Mouse (Mus musculus) neural tube, embryonic 14.5 days (tissue): ENCODE measurements around the gene Dhdh. TPM values are rescaled to one million over a fixed set of nuclear protein-coding genes. Genes with fewer than 3 reads are reported as not detected.
A peak's percentile ranks its signal among the peaks of the same experiment; 100 is the strongest.
"Not testable (repeated sequence)": the region's sequence is repeated elsewhere in the genome, so short reads cannot be mapped to it uniquely, and the experiment has no call there.

Experiments used
- ATAC-seq: fragments of 200-750 bp; cut with Nextera tagmentation; 2 replicates; pipeline ENCODE4 v1.8.0; 2017; ENCODE audit warnings: low read depth, mild to moderate bottlenecking, moderate TSS enrichment, moderate library complexity
- H3K27ac ChIP-seq: fragments of 300-500 bp; sonication (generic); 2 replicates; pipeline ENCODE4 v1.5.1; 2014; ENCODE audit warnings: low read depth, mild to moderate bottlenecking, control low read depth, low read length, moderate library complexity, mixed read lengths
- H3K27me3 ChIP-seq: fragments of 300-500 bp; sonication (generic); 2 replicates; pipeline ENCODE4 v1.6.1; 2014; ENCODE audit warnings: low read length; ENCODE audit not compliant: control insufficient read depth, insufficient read depth
- H3K36me3 ChIP-seq: fragments of 300-500 bp; sonication (generic); 2 replicates; pipeline ENCODE4 v1.6.1; 2014; ENCODE audit warnings: low read length, mixed read lengths; ENCODE audit not compliant: control insufficient read depth, insufficient read depth
- H3K4me1 ChIP-seq: fragments of 300-500 bp; sonication (generic); 2 replicates; pipeline ENCODE4 v1.6.1; 2014; ENCODE audit warnings: low read length; ENCODE audit not compliant: control insufficient read depth, insufficient read depth
- H3K4me2 ChIP-seq: fragments of 300-500 bp; sonication (generic); 2 replicates; pipeline ENCODE4 v1.6.1; 2014; ENCODE audit warnings: mild to moderate bottlenecking, low read depth, low read length, control low read depth
- H3K4me3 ChIP-seq: fragments of 300-500 bp; sonication (generic); 2 replicates; pipeline ENCODE4 v1.5.1; 2014; ENCODE audit warnings: low read depth, low read length, control low read depth, mixed read lengths
- H3K9ac ChIP-seq: fragments of 300-500 bp; sonication (generic); replicated peaks from 2 replicates; pipeline ENCODE4 v1.6.1; 2014; ENCODE audit warnings: low read depth, mild to moderate bottlenecking, control low read depth, low read length, mixed read lengths
- H3K9me3 ChIP-seq: fragments of 300-500 bp; sonication (generic); 2 replicates; pipeline ENCODE4 v1.6.1; 2016; ENCODE audit warnings: low read length; ENCODE audit not compliant: control insufficient read depth
- WGBS: fragments of 180-500 bp; shearing (Covaris S2); extraction: QIAGEN DNeasy Blood & Tissue Kit; methylation state at CpG from one replicate; pipeline ENCODE4 v1.1.7; 2014; 5-methylcytosine and 5-hydroxymethylcytosine counted together
- polyA plus RNA-seq: library from polyadenylated mRNA; unstranded; fragments of >200 nt; fragmentation: Nextera tagmentation; extraction: Ambion mirVana; gene quantifications from 2 replicates; pipeline ENCODE4 v1.2.1, GENCODE M21; 2014

The Dhdh gene
- polyA plus RNA-seq, 1 experiment from 2014 or later = 4.6 TPM

GRCm38 (mm10) chr7:45492951-45493350, 4.3 kb upstream of the Dhdh start:
- Histone ChIP-seq H3K27ac (no peak overlapping the region), H3K4me1 (peaks cover 4% of the 10 kb centered on the region; the same call in 1 of the 2 replicates), H3K4me3 (no peak overlapping the region), H3K4me2 (no peak overlapping the region), H3K27me3 (no peaks in the 10 kb centered on the region), H3K9me3 (no peaks in the 10 kb centered on the region), H3K9ac (no peak overlapping the region), H3K36me3 (peaks cover 41% of the 10 kb centered on the region)
- ATAC-seq = no peak
- 94% methylated on average over 5 of the region's 5 CpGs for WGBS

GRCm38 (mm10) chr7:45492225-45492844, 3.7 kb upstream of the Dhdh start:
- Histone ChIP-seq H3K9me3 (no peaks in the 10 kb centered on the region), H3K27me3 (no peaks in the 10 kb centered on the region), H3K36me3 (peaks cover 36% of the 10 kb centered on the region), H3K9ac (no peak overlapping the region), H3K4me2 (no peak overlapping the region), H3K4me3 (no peak overlapping the region), H3K27ac (no peak overlapping the region), H3K4me1 (peaks cover 4% of the 10 kb centered on the region; the same call in 1 of the 2 replicates)
- ATAC-seq = no peak
- WGBS = 96% methylated on average over 8 of the region's 8 CpGs

GRCm38 (mm10) chr7:45491264-45491663, 2.7 kb upstream of the Dhdh start:
- Histone ChIP-seq H3K9me3 (no peaks in the 10 kb centered on the region), H3K36me3 (peaks cover 30% of the 10 kb centered on the region), H3K4me1 (peaks cover 4% of the 10 kb centered on the region; the same call in 1 of the 2 replicates), H3K4me3 (no peak overlapping the region), H3K4me2 (no peak overlapping the region), H3K27ac (no peak overlapping the region), H3K9ac (no peak overlapping the region; the same call in 1 of the 2 replicates), H3K27me3 (no peaks in the 10 kb centered on the region)
- WGBS = 11% methylated on average over 3 of the region's 3 CpGs
- ATAC-seq = no peak

GRCm38 (mm10) chr7:45490822-45491221, 2.2 kb upstream of the Dhdh start:
- ATAC-seq = peak; percentile 28; the same call in 1 of the 2 replicates
- 21% methylated on average over 9 of the region's 9 CpGs for WGBS
- no peak overlapping the region for H3K4me2 ChIP-seq
- no peaks in the 10 kb centered on the region for H3K9me3 ChIP-seq
- H3K27me3 ChIP-seq = no peaks in the 10 kb centered on the region
- peaks cover 4% of the 10 kb centered on the region; the same call in 1 of the 2 replicates for H3K4me1 ChIP-seq
- no peak overlapping the region for H3K27ac ChIP-seq
- no peak overlapping the region for H3K4me3 ChIP-seq
- peaks cover 26% of the 10 kb centered on the region for H3K36me3 ChIP-seq
- H3K9ac ChIP-seq = no peak overlapping the region

- no peak overlapping the region for H3K4me2 ChIP-seq
- 59% methylated on average over 7 of the region's 7 CpGs for WGBS
- H3K4me1 ChIP-seq = peaks cover 4% of the 10 kb centered on the region; the same call in 1 of the 2 replicates
- no peak overlapping the region for H3K4me3 ChIP-seq
- H3K9me3 ChIP-seq = no peaks in the 10 kb centered on the region
- no peaks in the 10 kb centered on the region for H3K27me3 ChIP-seq
- peaks cover 18% of the 10 kb centered on the region for H3K36me3 ChIP-seq
- H3K27ac ChIP-seq = no peak overlapping the region
- no peak overlapping the region for H3K9ac ChIP-seq
- no peak for ATAC-seq
Observed at GRCm38 (mm10) chr7:45489578-45489977, 973 bp upstream of the Dhdh start.

GRCm38 (mm10) chr7:45487861-45488292, 728 bp downstream of the Dhdh start:
- Histone ChIP-seq H3K4me1 (peaks cover 4% of the 10 kb centered on the region; the same call in 1 of the 2 replicates), H3K4me3 (peak overlapping the region; percentile 31; the same call in 1 of the 2 replicates), H3K9me3 (no peaks in the 10 kb centered on the region), H3K27me3 (no peaks in the 10 kb centered on the region), H3K9ac (peak overlapping the region; percentile 44; the same call in 1 of the 2 replicates), H3K36me3 (0 out of 2 replicates have a peak, but pooled peaks cover 2% of the 10 kb centered on the region), H3K27ac (peak overlapping the region; percentile 74), H3K4me2 (peak overlapping the region; percentile 53)
- ATAC-seq = peak; percentile 55
- 25% methylated on average over 11 of the region's 11 CpGs for WGBS

- Histone ChIP-seq H3K9ac (no peak within 1 kb of the TSS), H3K27ac (no peak within 1 kb of the TSS), H3K36me3 (no peaks in the 10 kb centered on the region), H3K4me3 (no peak within 1 kb of the TSS), H3K4me2 (no peak within 1 kb of the TSS), H3K9me3 (no peaks in the 10 kb centered on the region), H3K4me1 (peaks cover 4% of the 10 kb centered on the region; the same call in 1 of the 2 replicates), H3K27me3 (no peaks in the 10 kb centered on the region)
- no peak for ATAC-seq
- 82% methylated on average over 12 of the region's 12 CpGs for WGBS
Observed at GRCm38 (mm10) chr7:45486761-45487415, 1.7 kb downstream of the Dhdh start, which contains the start of gene Gm45808. Gene Gm45808 (minus strand): TSS chr7:45486811.

- Histone ChIP-seq H3K36me3 (no peaks in the 10 kb centered on the region), H3K27me3 (no peaks in the 10 kb centered on the region), H3K9me3 (no peaks in the 10 kb centered on the region), H3K9ac (no peak overlapping the region), H3K4me1 (peaks cover 4% of the 10 kb centered on the region; the same call in 1 of the 2 replicates), H3K27ac (no peak overlapping the region), H3K4me2 (no peak overlapping the region), H3K4me3 (no peak overlapping the region)
- WGBS = 83% methylated on average over 7 of the region's 7 CpGs
- no peak for ATAC-seq
Observed at GRCm38 (mm10) chr7:45486158-45486557, 2.4 kb downstream of the Dhdh start.

- H3K9me3 ChIP-seq, H3K4me2 ChIP-seq, H3K27me3 ChIP-seq, H3K4me1 ChIP-seq, ATAC-seq, H3K36me3 ChIP-seq, H3K27ac ChIP-seq, H3K9ac ChIP-seq, H3K4me3 ChIP-seq: not testable (repeated sequence)
- 97% methylated on average over 5 of the region's 5 CpGs for WGBS
Observed at GRCm38 (mm10) chr7:45484985-45485384, 3.6 kb downstream of the Dhdh start.
